Mouse (Mus musculus): ENCODE measurements at regions not wholly inside any gene's neighbourhood (a gene's known extent, or its start where the extent isn't known, plus 50 kb on each side); places are given as distances from the start of the nearest gene placed in this dataset.

DNA sequence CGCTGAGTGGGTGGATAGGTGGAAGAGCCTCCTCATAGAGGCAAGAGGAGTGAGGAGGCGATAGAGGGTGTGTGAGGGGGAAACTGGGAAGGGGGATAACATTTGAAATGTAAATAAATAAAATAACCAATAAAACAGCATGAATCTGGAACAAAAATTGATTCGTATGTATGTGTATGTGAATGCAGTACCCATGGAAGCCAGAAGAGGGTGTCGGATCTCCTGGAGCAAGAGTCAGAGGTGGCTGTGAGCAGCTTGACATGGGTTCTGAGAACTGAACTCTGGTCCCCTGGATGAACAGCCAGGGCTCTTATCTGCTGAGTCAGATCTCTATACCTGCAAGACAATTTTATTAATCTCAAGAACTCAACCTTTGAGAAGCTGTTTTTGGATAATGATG lies 81.4 kb downstream of the Tfap2b start:
- no peak for DNase-seq

DNA sequence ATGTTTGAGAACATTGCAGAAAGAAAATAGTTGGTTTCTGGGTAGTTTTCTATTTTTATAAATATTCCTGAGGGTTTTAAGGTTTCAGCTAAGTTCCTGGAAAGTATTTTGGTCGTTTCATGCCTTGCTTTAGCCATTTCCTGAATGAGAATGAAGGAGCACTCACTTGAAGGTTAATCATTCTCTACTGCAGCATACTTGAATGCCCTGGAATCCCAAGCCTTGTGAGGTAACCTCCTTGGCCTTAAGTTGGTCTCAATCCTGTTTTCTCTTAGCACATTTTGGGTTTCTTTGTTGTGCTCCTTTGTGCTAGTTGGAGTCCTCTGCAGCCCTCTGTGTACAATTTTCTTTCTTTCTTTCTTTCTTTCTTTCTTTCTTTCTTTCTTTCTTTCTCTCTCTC lies 112.9 kb downstream of the Tfap2b start:
- DNase-seq, result peak; percentile 71

- DNase-seq, result no peak
Observed at GRCm38 (mm10) chr1:19336062-19336461, 127.3 kb downstream of the Tfap2b start.

- DNase-seq, result no peak
Observed at GRCm38 (mm10) chr1:19337207-19337606, 128.5 kb downstream of the Tfap2b start.

- no peak for DNase-seq
Observed at GRCm38 (mm10) chr1:19344445-19344844, 135.7 kb downstream of the Tfap2b start.

GRCm38 (mm10) chr1:19350495-19350894 lies 141.8 kb downstream of the Tfap2b start:
- no peak for DNase-seq

DNA sequence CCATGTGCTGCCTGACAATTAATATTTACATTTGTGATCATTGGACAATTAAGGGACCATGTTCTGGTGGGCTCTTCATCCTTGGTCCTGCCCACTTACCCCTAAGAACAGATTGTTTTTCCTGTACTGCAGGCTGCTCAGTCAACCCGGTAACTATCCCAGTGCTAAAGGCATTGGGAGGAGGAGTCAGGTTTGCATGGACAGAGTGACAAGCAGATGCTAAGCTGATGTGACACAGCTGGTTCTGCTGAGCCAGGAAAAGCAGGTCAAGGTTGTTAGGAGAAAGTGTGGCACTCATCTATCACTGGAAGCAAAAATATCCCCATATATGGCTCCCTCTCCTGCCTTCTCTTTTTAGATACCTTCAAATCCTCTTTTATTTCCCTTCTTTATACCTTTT lies 176.1 kb downstream of the Tfap2b start:
- no peak for DNase-seq

DNA sequence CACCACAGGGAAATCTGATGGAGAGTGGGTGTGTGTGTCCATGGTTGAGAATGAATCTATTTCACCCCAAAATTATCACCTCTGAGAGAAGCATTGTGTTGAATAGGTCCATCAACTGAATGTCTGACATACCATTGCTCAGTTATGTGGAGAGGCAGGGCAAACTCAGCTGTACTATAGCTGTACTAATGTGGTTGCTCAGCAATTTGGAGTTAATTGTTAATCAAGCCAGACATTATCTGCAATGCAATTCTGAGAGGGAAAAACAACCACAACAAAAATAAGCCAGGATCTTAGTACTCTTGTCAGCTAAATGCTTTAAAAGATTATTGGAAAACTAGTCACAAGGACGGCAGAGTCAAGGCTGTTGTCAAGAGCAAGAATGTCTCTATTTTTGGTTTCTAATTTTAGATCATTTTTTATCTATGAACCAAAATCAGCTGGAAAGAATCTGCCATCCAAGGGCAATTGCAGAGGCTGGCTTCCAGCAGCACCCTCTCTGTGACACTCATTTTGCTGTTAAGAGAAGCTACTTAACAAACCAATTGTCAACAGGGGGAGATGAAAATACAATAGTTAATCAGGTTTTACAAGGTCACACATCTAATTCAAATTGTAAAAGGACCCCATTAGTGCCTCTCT lies 180.3 kb downstream of the Tfap2b start:
- DNase-seq, result no peak

DNA sequence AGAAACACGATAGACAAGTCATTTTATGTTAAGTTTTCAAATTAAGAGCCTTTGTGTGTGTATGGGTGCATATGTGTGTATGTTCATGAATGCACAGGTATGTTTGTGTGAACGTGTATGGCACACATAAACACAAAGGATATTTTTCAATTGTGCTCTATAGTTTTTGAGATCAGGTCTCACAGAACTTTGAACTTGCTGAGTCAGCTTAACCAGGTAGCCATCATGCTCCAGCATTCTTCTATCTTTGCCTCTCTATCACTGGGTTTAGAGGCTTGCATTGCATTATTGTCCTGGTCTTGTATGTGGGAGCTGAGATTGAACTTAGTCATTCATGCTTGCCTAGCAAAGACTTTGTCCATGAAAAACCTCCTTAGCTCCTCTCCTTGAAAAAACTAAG lies 198.8 kb downstream of the Tfap2b start:
- DNase-seq, result no peak

GRCm38 (mm10) chr1:19412345-19412744 lies 203.6 kb downstream of the Tfap2b start:
- no peak for DNase-seq

GRCm38 (mm10) chr1:19421116-19421515 lies 212.4 kb downstream of the Tfap2b start:
- no peak for DNase-seq

- no peak for DNase-seq
Observed at GRCm38 (mm10) chr1:19450786-19451185, 242.1 kb downstream of the Tfap2b start.

DNA sequence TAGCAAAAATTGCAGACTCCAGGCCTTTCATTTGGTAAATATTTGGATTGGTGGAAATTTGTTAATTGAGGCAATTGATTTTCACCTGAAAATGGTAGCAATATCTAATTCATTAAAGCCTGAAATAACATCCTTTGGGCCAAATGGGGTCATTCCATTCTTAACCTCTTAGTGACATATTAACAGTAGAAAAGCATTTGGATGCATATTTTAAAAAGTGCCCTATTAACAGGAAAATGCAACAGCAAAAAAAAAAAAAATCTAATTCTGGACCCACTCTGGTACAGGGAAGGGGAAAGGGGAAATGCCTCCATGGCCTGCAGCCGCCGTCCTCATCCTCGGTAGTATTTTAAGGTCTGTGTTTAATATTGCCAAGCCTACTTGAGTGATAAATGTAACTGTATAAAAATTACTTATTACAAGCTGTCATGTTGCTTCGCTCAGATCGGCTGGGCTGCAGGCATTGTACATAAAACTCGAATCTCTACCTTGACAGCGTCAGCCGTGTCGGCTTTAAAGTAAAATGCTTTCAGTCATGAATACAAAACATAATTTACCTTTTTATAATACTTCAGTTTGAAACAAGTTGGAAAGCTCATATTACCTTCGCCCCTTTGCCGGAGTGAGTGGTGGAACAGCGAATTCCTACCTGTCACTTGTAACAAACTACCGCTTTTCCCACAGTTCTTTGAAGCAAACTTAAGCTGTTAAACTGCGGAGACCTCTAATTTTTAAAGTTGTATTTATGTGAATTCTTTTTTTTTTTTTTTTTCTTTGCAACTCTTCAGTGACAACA lies 250.1 kb downstream of the Tfap2b start:
- no peak for DNase-seq

GRCm38 (mm10) chr1:19459876-19460275 lies 251.2 kb downstream of the Tfap2b start:
- no peak for DNase-seq

DNA sequence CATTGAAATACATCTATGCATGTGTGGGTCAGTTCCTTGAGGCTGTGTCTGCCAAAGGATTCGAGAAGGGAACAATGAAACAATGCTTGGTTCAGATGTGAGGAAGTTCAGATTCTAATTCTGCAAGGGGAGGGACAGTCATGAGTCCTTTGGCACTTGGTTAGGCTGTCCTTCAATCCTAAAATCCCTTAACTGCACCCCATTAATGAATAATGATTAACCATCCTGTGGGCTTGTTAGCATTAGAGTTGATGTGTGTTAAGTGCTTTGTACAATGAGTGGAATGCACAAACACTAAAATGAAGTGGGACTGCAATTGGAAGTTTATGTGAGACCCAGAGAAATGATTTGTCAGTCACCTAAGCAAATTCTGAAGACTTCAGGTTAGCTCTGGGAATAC lies 264.8 kb downstream of the Tfap2b start:
- DNase-seq, result no peak
